Mouse (Mus musculus) thymus, adult 2 months (tissue): ENCODE measurements around the gene Hpcal1.
"Not testable (repeated sequence)": the region's sequence is repeated elsewhere in the genome, so short reads cannot be mapped to it uniquely, and the experiment has no call there.

Source experiments
- CTCF ChIP-seq: fragments of 200-500 bp; IDR thresholded peaks from 2 replicates; pipeline ENCODE4 v1.5.1; 2012; ENCODE audit warnings: mild to moderate bottlenecking, control low read depth, low read length, moderate library complexity, borderline replicate concordance; ENCODE audit not compliant: control insufficient read depth, poor library complexity, insufficient read depth; ENCODE audit errors: extremely low read depth
- POLR2A ChIP-seq: fragments of 200-500 bp; IDR thresholded peaks from 2 replicates; pipeline ENCODE4 v1.6.1; 2012; ENCODE audit warnings: mild to moderate bottlenecking, low read length, control low read depth, moderate library complexity; ENCODE audit not compliant: control insufficient read depth, poor library complexity, insufficient read depth; ENCODE audit errors: extremely low read depth

- not testable (repeated sequence) for TF ChIP-seq POLR2A, CTCF
These were observed 83.1 kb downstream of the Hpcal1 start for GRCm38 (mm10) chr12:17773721-17774120.
